Mouse (Mus musculus) liver (tissue): ENCODE results near the gene Frmd4a.

ENCODE experiments used
- DNase-seq: peaks from one replicate; pipeline ENCODE4 v3.0.0-alpha.2; 2020; ENCODE audit warnings: mixed read lengths

Gene Frmd4a

GRCm38 (mm10) chr2:4017528-4018288 lies at the start of gene Frmd4a:
Gene Frmd4a (plus strand): TSS chr2:4017717.
- DNase-seq = no peak

GRCm38 (mm10) chr2:3988876-3989275 lies 28.6 kb upstream of the Frmd4a start:
- DNase-seq = no peak

GRCm38 (mm10) chr2:3990431-3990830 lies 27.1 kb upstream of the Frmd4a start:
- no peak for DNase-seq

GRCm38 (mm10) chr2:4018431-4018876 lies 937 bp downstream of the Frmd4a start:
- no peak for DNase-seq

- no peak for DNase-seq
Measured at GRCm38 (mm10) chr2:4018909-4019308, 1.4 kb downstream of the Frmd4a start.

GRCm38 (mm10) chr2:4024927-4025326 lies 7.4 kb downstream of the Frmd4a start:
- DNase-seq = no peak

- DNase-seq = no peak
Measured at GRCm38 (mm10) chr2:4029031-4029747, 11.7 kb downstream of the Frmd4a start.

- DNase-seq = no peak
Measured at GRCm38 (mm10) chr2:4036153-4036589, 18.7 kb downstream of the Frmd4a start.

GRCm38 (mm10) chr2:4036651-4037117 lies 19.2 kb downstream of the Frmd4a start:
- no peak for DNase-seq

- DNase-seq = no peak
Measured at GRCm38 (mm10) chr2:4042009-4042408, 24.5 kb downstream of the Frmd4a start.

- DNase-seq = no peak
Measured at GRCm38 (mm10) chr2:4055481-4055880, 38.0 kb downstream of the Frmd4a start.

GRCm38 (mm10) chr2:4060675-4061074 lies 43.2 kb downstream of the Frmd4a start:
- DNase-seq = no peak

- no peak for DNase-seq
Measured at GRCm38 (mm10) chr2:4071831-4072230, 54.3 kb downstream of the Frmd4a start.

- DNase-seq = no peak
Measured at GRCm38 (mm10) chr2:4083877-4084276, 66.4 kb downstream of the Frmd4a start.

- DNase-seq = no peak
Measured at GRCm38 (mm10) chr2:4097601-4098000, 80.1 kb downstream of the Frmd4a start.

- DNase-seq = no peak
Measured at GRCm38 (mm10) chr2:4098948-4099776, 81.6 kb downstream of the Frmd4a start.

GRCm38 (mm10) chr2:4099777-4100104 lies 82.2 kb downstream of the Frmd4a start:
- no peak for DNase-seq

- no peak for DNase-seq
Measured at GRCm38 (mm10) chr2:4101370-4101769, 83.9 kb downstream of the Frmd4a start.

- no peak for DNase-seq
Measured at GRCm38 (mm10) chr2:4113303-4113920, 95.9 kb downstream of the Frmd4a start.

GRCm38 (mm10) chr2:4119678-4120458 lies 102.4 kb downstream of the Frmd4a start:
- DNase-seq = no peak

GRCm38 (mm10) chr2:4131216-4131615 lies 113.7 kb downstream of the Frmd4a start:
- no peak for DNase-seq

GRCm38 (mm10) chr2:4137493-4137892 lies 120.0 kb downstream of the Frmd4a start:
- DNase-seq = no peak
